Comparison of ENCODE assay signal across 8 mouse cellular contexts in the genomic region with DNA sequence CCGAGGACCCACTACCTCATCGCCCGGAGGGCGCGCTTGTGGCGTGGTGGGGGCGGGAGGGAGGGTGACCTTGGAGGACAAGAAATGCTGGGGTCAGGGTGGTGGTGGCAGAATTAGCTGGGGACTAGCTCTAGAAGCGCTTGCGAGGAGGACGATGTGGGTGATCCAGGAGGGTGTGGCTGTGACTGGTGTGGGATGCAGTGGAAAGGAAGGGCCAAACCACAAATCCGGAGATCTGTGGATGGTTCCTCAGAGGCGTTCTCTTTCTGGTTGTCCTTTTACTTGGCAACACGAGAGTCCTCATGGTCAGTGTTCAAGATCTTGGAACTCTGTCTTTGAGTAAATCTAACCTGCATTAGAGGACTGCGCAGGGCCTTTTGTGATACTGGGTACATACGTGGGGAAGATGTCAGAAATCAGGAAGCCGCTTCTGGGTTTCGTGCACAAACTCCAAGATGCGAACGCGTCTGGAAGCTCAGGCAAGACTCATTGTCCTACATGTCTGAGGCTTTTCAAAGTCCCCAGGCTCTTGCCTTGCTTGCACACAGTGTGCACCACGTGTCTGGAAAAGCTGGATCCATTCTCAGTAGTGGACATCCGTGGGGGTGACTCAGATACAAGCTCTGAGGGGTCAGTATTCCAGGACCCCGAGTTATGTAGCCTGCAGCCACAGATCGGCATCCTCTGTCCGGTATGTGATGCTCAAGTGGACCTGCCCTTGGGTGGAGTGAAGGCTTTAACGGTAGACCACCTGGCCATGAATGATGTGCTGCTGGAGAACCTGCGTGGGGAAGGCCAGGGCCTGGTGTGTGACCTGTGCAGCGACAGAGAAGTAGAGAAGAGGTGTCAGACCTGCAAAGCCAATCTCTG. TPM values are rescaled to one million over a fixed set of nuclear protein-coding genes. Genes with fewer than 3 reads are reported as not detected.
DNase-seq lines count a peak whose midpoint lies in the region; ATAC-seq and TF ChIP-seq lines count a peak whose summit lies in the region.

No protein-coding gene starts in this region.

- peak; percentile 68 for ATAC-seq in kidney, embryonic 14.5 days (ENCODE audit: low FRiP score, low TSS enrichment)
- ATAC-seq in forebrain, embryonic 11.5 days (replicated peaks; ENCODE audit: low FRiP score): peak; percentile 70; the same call in 1 of the 2 replicates
- peak; percentile 48 for ATAC-seq in limb, embryonic 13.5 days (ENCODE audit: low FRiP score, low read depth)

- WGBS in kidney, embryonic 14.5 days: 34% methylated on average over 28 of the region's 28 CpGs
- WGBS in forebrain, embryonic 11.5 days: 38% methylated on average over 28 of the region's 28 CpGs
- 36% methylated on average over 28 of the region's 28 CpGs for WGBS in limb, embryonic 13.5 days
- 26% methylated on average over 28 of the region's 28 CpGs for WGBS in olfactory bulb, adult 2 months

- 0 out of 2 replicates have a peak, but pooled peaks cover 4% of the 10 kb centered on the region for H3K36me3 ChIP-seq in kidney, embryonic 14.5 days (ENCODE audit: control insufficient read depth, insufficient read depth, low read length)
- no peaks in the 10 kb centered on the region for H3K36me3 ChIP-seq in forebrain, embryonic 11.5 days (ENCODE audit: control insufficient read depth, insufficient read depth, low read length)
- H3K36me3 ChIP-seq in limb, embryonic 13.5 days: peaks cover 11% of the 10 kb centered on the region

- H3K9ac ChIP-seq in kidney, embryonic 14.5 days (ENCODE audit: low read depth, low read length): peak overlapping the region; percentile 75
- peak overlapping the region; percentile 69 for H3K9ac ChIP-seq in forebrain, embryonic 11.5 days (ENCODE audit: low read length)
- peak overlapping the region; percentile 73 for H3K9ac ChIP-seq in limb, embryonic 13.5 days

- H3K27me3 ChIP-seq in kidney, embryonic 14.5 days (ENCODE audit: control insufficient read depth, insufficient read depth, low read length): no peaks in the 10 kb centered on the region
- no peaks in the 10 kb centered on the region for H3K27me3 ChIP-seq in forebrain, embryonic 11.5 days (ENCODE audit: control insufficient read depth, insufficient read depth, low read length)
- H3K27me3 ChIP-seq in limb, embryonic 13.5 days: no peaks in the 10 kb centered on the region

- peaks cover 16% of the 10 kb centered on the region for H3K4me1 ChIP-seq in kidney, embryonic 14.5 days (ENCODE audit: control insufficient read depth, insufficient read depth, low read length)
- peaks cover 4% of the 10 kb centered on the region for H3K4me1 ChIP-seq in forebrain, embryonic 11.5 days (replicated peaks; ENCODE audit: control insufficient read depth, insufficient read depth, low read length)
- peaks cover 49% of the 10 kb centered on the region for H3K4me1 ChIP-seq in limb, embryonic 13.5 days
- H3K4me1 ChIP-seq in olfactory bulb, adult 2 months (ENCODE audit: control insufficient read depth, insufficient read depth, low read length): peaks cover 8% of the 10 kb centered on the region

- TF ChIP-seq CTCF in olfactory bulb, adult 2 months (IDR thresholded peaks at IDR 0.05; ENCODE audit: insufficient read depth, low read depth, low read length): no peak

- DNase-seq in kidney, postnatal 10 days: no peak
- peak; percentile 61 for DNase-seq in MEL-GATA-1-ER (ENCODE audit: extremely low read depth, low read depth)
- DNase-seq in forebrain, embryonic 11.5 days (ENCODE audit: low spot score): peak; percentile 56
- DNase-seq in spleen, postnatal 14 days (ENCODE audit: low spot score in 2 of 2): no peak
- DNase-seq in adrenal gland, postnatal 36 days: no peak

- H3K27ac ChIP-seq in kidney, embryonic 14.5 days (ENCODE audit: low read depth, low read length): 0 out of 2 replicates have a peak overlapping the region, but pooled peaks have one; percentile 3
- H3K27ac ChIP-seq in forebrain, embryonic 11.5 days (ENCODE audit: low read depth, low read length): peak overlapping the region; percentile 13; the same call in 1 of the 2 replicates
- H3K27ac ChIP-seq in limb, embryonic 13.5 days: peak overlapping the region; percentile 55; the same call in 1 of the 2 replicates
- H3K27ac ChIP-seq in olfactory bulb, adult 2 months (ENCODE audit: insufficient read depth, low read depth, low read length): 0 out of 2 replicates have a peak overlapping the region, but pooled peaks have one; percentile 12

- peak overlapping the region; percentile 72 for H3K4me2 ChIP-seq in kidney, embryonic 14.5 days (replicated peaks; ENCODE audit: low read depth, low read length)
- H3K4me2 ChIP-seq in forebrain, embryonic 11.5 days (ENCODE audit: low read depth, low read length, severe bottlenecking): peak overlapping the region; percentile 62
- peak overlapping the region; percentile 77 for H3K4me2 ChIP-seq in limb, embryonic 13.5 days (replicated peaks)

- no peak for TF ChIP-seq POLR2A in olfactory bulb, adult 2 months (IDR thresholded peaks at IDR 0.05; ENCODE audit: insufficient read depth, low read depth, low read length)

- H3K9me3 ChIP-seq in kidney, embryonic 14.5 days (ENCODE audit: control insufficient read depth, low read length): no peaks in the 10 kb centered on the region
- H3K9me3 ChIP-seq in forebrain, embryonic 11.5 days (ENCODE audit: control insufficient read depth, low read length): no peaks in the 10 kb centered on the region
- H3K9me3 ChIP-seq in limb, embryonic 13.5 days: no peaks in the 10 kb centered on the region

- peak overlapping the region; percentile 57 for H3K4me3 ChIP-seq in kidney, embryonic 14.5 days (ENCODE audit: low read length)
- peak overlapping the region; percentile 45 for H3K4me3 ChIP-seq in forebrain, embryonic 11.5 days (ENCODE audit: low read depth, low read length)
- peak overlapping the region; percentile 59 for H3K4me3 ChIP-seq in limb, embryonic 13.5 days
- H3K4me3 ChIP-seq in olfactory bulb, adult 2 months (ENCODE audit: insufficient read depth, low read depth, low read length): peak overlapping the region; percentile 45

RNA-seq across cellular contexts. Expression of gene Trim45, which starts 0.7 kb away (rescaled TPM):
- polyA plus RNA-seq in kidney, embryonic 14.5 days (2014; fragmentation: Nextera tagmentation; extraction: Ambion mirVana): 3.2 and 5.5 TPM in 2 replicates
- 5.0 and 5.9 TPM in 2 replicates for polyA plus RNA-seq in forebrain, embryonic 11.5 days (2014; fragmentation: Nextera tagmentation; extraction: Ambion mirVana)
- polyA plus RNA-seq in limb, embryonic 13.5 days (2015; fragmentation: Nextera tagmentation; extraction: Ambion mirVana): 6.9 and 7.3 TPM in 2 replicates
- not detected in 2 replicates for polyA plus RNA-seq in olfactory bulb, adult 2 months (2012; ENCODE audit: insufficient read depth, insufficient read length, low replicate concordance, missing spikeins)
- total RNA-seq in adrenal gland, postnatal 36 days (2021): 1 to 10 TPM; 3.4 to 4.1 TPM

RNA-seq across cellular contexts. Expression of gene Ttf2, which starts 46.7 kb away (rescaled TPM):
- 14.5 and 24.2 TPM in 2 replicates for polyA plus RNA-seq in kidney, embryonic 14.5 days (2014; fragmentation: Nextera tagmentation; extraction: Ambion mirVana)
- 30.2 and 30.8 TPM in 2 replicates for polyA plus RNA-seq in forebrain, embryonic 11.5 days (2014; fragmentation: Nextera tagmentation; extraction: Ambion mirVana)
- polyA plus RNA-seq in limb, embryonic 13.5 days (2015; fragmentation: Nextera tagmentation; extraction: Ambion mirVana): 16.8 and 17.5 TPM in 2 replicates
- polyA plus RNA-seq in olfactory bulb, adult 2 months (2012; ENCODE audit: insufficient read depth, insufficient read length, low replicate concordance, missing spikeins): not detected in 2 replicates
- 10 to 100 TPM in 1 of 2 experiments, 1 to 10 TPM in 1; 8.8 to 10.7 TPM for total RNA-seq in adrenal gland, postnatal 36 days (2021)

Comparison
In these comparisons a context has a peak if more than half of its experiments do, and no peak if none do; other contexts are left out.
1. H3K27ac ChIP-seq: peak in every context shown above with its lines; median percentile 55 in limb, embryonic 13.5 days; 13 in forebrain, embryonic 11.5 days; 12 in olfactory bulb, adult 2 months; 3 in kidney, embryonic 14.5 days.
2. DNase-seq: peak in MEL-GATA-1-ER (single experiment) and forebrain, embryonic 11.5 days (single experiment); none in kidney, postnatal 10 days (single experiment), spleen, postnatal 14 days (0 of 2) and adrenal gland, postnatal 36 days (0 of 2).
3. Peak in every context shown above with its lines, with median percentiles within 50 percentile points of each other: ATAC-seq, H3K4me2 ChIP-seq, H3K4me3 ChIP-seq and H3K9ac ChIP-seq.